Mouse (Mus musculus): ENCODE data around the gene Arhgap23. TPM values are rescaled to one million over a fixed set of nuclear protein-coding genes. Genes with fewer than 3 reads are reported as not detected.
A peak's percentile ranks its signal among the peaks of the same experiment; 100 is the strongest.

Gene Arhgap23
- polyA plus RNA-seq, 1 experiment from 2014 or later = 4.2 TPM

- Histone ChIP-seq H3K27ac (peak overlapping the region; percentile 26; the same call in 1 of the 2 replicates), H3K27me3 (peaks cover 65% of the 10 kb centered on the region), H3K9me3 (no peaks in the 10 kb centered on the region), H3K4me3 (replicated peaks) (peak overlapping the region; percentile 42), H3K4me2 (peak overlapping the region; percentile 50), H3K4me1 (peaks cover 33% of the 10 kb centered on the region), H3K36me3 (replicated peaks) (no peaks in the 10 kb centered on the region), H3K9ac (peak overlapping the region; percentile 40; the same call in 1 of the 2 replicates)
- WGBS = 3% methylated on average over 34 of the region's 34 CpGs
- no peak for ATAC-seq (ENCODE audit: low FRiP score)
Observed at GRCm38 (mm10) chr11:97440441-97440881, 25.1 kb downstream of the Arhgap23 start.

- Histone ChIP-seq H3K4me1 (peaks cover 30% of the 10 kb centered on the region), H3K27ac (0 out of 2 replicates have a peak overlapping the region, but pooled peaks have one; percentile 26), H3K4me3 (replicated peaks) (0 out of 2 replicates have a peak overlapping the region, but pooled peaks have one; percentile 0), H3K4me2 (peak overlapping the region; percentile 23), H3K9ac (no peak overlapping the region), H3K36me3 (replicated peaks) (no peaks in the 10 kb centered on the region), H3K27me3 (peaks cover 65% of the 10 kb centered on the region), H3K9me3 (no peaks in the 10 kb centered on the region)
- WGBS = 60% methylated on average over 15 of the region's 15 CpGs
- ATAC-seq (ENCODE audit: low FRiP score) = no peak
Observed at GRCm38 (mm10) chr11:97441036-97441657, 25.8 kb downstream of the Arhgap23 start.

GRCm38 (mm10) chr11:97441658-97442125, 26.4 kb downstream of the Arhgap23 start:
- 7% methylated on average over 3 of the region's 3 CpGs for WGBS
- H3K4me3 ChIP-seq (replicated peaks) = no peak overlapping the region
- peaks cover 30% of the 10 kb centered on the region for H3K4me1 ChIP-seq
- no peak for ATAC-seq (ENCODE audit: low FRiP score)
- 0 out of 2 replicates have a peak overlapping the region, but pooled peaks have one; percentile 26 for H3K27ac ChIP-seq
- peak overlapping the region; percentile 23 for H3K4me2 ChIP-seq
- no peak overlapping the region for H3K9ac ChIP-seq
- H3K36me3 ChIP-seq (replicated peaks) = no peaks in the 10 kb centered on the region
- H3K9me3 ChIP-seq = no peaks in the 10 kb centered on the region
- H3K27me3 ChIP-seq = peaks cover 65% of the 10 kb centered on the region

- Histone ChIP-seq H3K9ac (no peak overlapping the region), H3K27me3 (peaks cover 58% of the 10 kb centered on the region), H3K36me3 (replicated peaks) (no peaks in the 10 kb centered on the region), H3K4me3 (replicated peaks) (no peak overlapping the region), H3K4me2 (no peak overlapping the region), H3K4me1 (peaks cover 23% of the 10 kb centered on the region), H3K9me3 (no peaks in the 10 kb centered on the region), H3K27ac (no peak overlapping the region)
- ATAC-seq (ENCODE audit: low FRiP score) = no peak
- WGBS = 89% methylated on average over 11 of the region's 11 CpGs
Observed at GRCm38 (mm10) chr11:97442891-97443675, 27.8 kb downstream of the Arhgap23 start.

GRCm38 (mm10) chr11:97445596-97445995, 30.3 kb downstream of the Arhgap23 start:
- no peak for ATAC-seq (ENCODE audit: low FRiP score)
- peaks cover 28% of the 10 kb centered on the region for H3K4me1 ChIP-seq
- peaks cover 33% of the 10 kb centered on the region for H3K27me3 ChIP-seq
- no peak overlapping the region for H3K4me2 ChIP-seq
- H3K9ac ChIP-seq = no peak overlapping the region
- no peak overlapping the region for H3K4me3 ChIP-seq (replicated peaks)
- no peaks in the 10 kb centered on the region for H3K36me3 ChIP-seq (replicated peaks)
- WGBS = 82% methylated on average over 6 of the region's 6 CpGs
- 0 out of 2 replicates have a peak overlapping the region, but pooled peaks have one; percentile 0 for H3K27ac ChIP-seq
- no peaks in the 10 kb centered on the region for H3K9me3 ChIP-seq

GRCm38 (mm10) chr11:97445999-97446511, 30.7 kb downstream of the Arhgap23 start:
- H3K4me1 ChIP-seq = peaks cover 31% of the 10 kb centered on the region
- no peak overlapping the region for H3K27ac ChIP-seq
- 55% methylated on average over 4 of the region's 4 CpGs for WGBS

GRCm38 (mm10) chr11:97447979-97448378, 32.6 kb downstream of the Arhgap23 start:
- H3K4me2 ChIP-seq = no peak overlapping the region
- ATAC-seq (ENCODE audit: low FRiP score) = no peak
- peaks cover 29% of the 10 kb centered on the region for H3K4me1 ChIP-seq
- 70% methylated on average over 7 of the region's 7 CpGs for WGBS
- H3K9ac ChIP-seq = no peak overlapping the region
- H3K27ac ChIP-seq = no peak overlapping the region
- H3K9me3 ChIP-seq = no peaks in the 10 kb centered on the region
- 0 out of 2 replicates have a peak, but pooled peaks cover 4% of the 10 kb centered on the region for H3K36me3 ChIP-seq (replicated peaks)
- peaks cover 9% of the 10 kb centered on the region for H3K27me3 ChIP-seq
- H3K4me3 ChIP-seq (replicated peaks) = no peak overlapping the region

More at GRCm38 (mm10) chr11:97445999-97446511, 30.7 kb downstream of the Arhgap23 start:
- no peaks in the 10 kb centered on the region for H3K36me3 ChIP-seq (replicated peaks)
- no peak overlapping the region for H3K4me3 ChIP-seq (replicated peaks)
- no peak overlapping the region for H3K4me2 ChIP-seq
- H3K27me3 ChIP-seq = peaks cover 28% of the 10 kb centered on the region
- H3K9me3 ChIP-seq = no peaks in the 10 kb centered on the region
- ATAC-seq (ENCODE audit: low FRiP score) = no peak
- H3K9ac ChIP-seq = no peak overlapping the region

- WGBS = 88% methylated on average over 11 of the region's 11 CpGs
- no peak overlapping the region for H3K4me3 ChIP-seq (replicated peaks)
- no peaks in the 10 kb centered on the region for H3K9me3 ChIP-seq
- H3K4me1 ChIP-seq = peaks cover 38% of the 10 kb centered on the region
- H3K36me3 ChIP-seq (replicated peaks) = peaks cover 6% of the 10 kb centered on the region; the same call in 1 of the 2 replicates
- H3K4me2 ChIP-seq = no peak overlapping the region
- H3K27ac ChIP-seq = no peak overlapping the region
- H3K27me3 ChIP-seq = peaks cover 5% of the 10 kb centered on the region; the same call in 1 of the 2 replicates
- ATAC-seq (ENCODE audit: low FRiP score) = no peak
- no peak overlapping the region for H3K9ac ChIP-seq
Observed at GRCm38 (mm10) chr11:97448611-97449394, 33.5 kb downstream of the Arhgap23 start.

- WGBS = 15% methylated on average over 15 of the region's 15 CpGs
- peak; percentile 90 for ATAC-seq (ENCODE audit: low FRiP score)
- no peaks in the 10 kb centered on the region for H3K27me3 ChIP-seq
- peak overlapping the region; percentile 48 for H3K4me3 ChIP-seq (replicated peaks)
- H3K4me1 ChIP-seq = peaks cover 38% of the 10 kb centered on the region
- no peaks in the 10 kb centered on the region for H3K9me3 ChIP-seq
- peak overlapping the region; percentile 71 for H3K4me2 ChIP-seq
- peak overlapping the region; percentile 66 for H3K9ac ChIP-seq
- H3K27ac ChIP-seq = peak overlapping the region; percentile 75
- H3K36me3 ChIP-seq (replicated peaks) = peaks cover 11% of the 10 kb centered on the region; the same call in 1 of the 2 replicates
Observed at GRCm38 (mm10) chr11:97449601-97450293, 34.4 kb downstream of the Arhgap23 start.

- Histone ChIP-seq H3K9me3 (no peaks in the 10 kb centered on the region), H3K27ac (peak overlapping the region; percentile 75), H3K4me2 (peak overlapping the region; percentile 71), H3K4me1 (peaks cover 38% of the 10 kb centered on the region), H3K4me3 (replicated peaks) (peak overlapping the region; percentile 48), H3K27me3 (no peaks in the 10 kb centered on the region), H3K9ac (peak overlapping the region; percentile 66), H3K36me3 (replicated peaks) (peaks cover 11% of the 10 kb centered on the region; the same call in 1 of the 2 replicates)
- 33% methylated on average over 10 of the region's 10 CpGs for WGBS
- ATAC-seq (ENCODE audit: low FRiP score) = peak; percentile 25; the same call in 1 of the 2 replicates
Observed at GRCm38 (mm10) chr11:97450305-97450922, 35.1 kb downstream of the Arhgap23 start.

- peaks cover 38% of the 10 kb centered on the region for H3K4me1 ChIP-seq
- WGBS = 93% methylated on average over 15 of the region's 15 CpGs
- H3K4me2 ChIP-seq = no peak overlapping the region
- H3K27ac ChIP-seq = no peak overlapping the region
- no peak overlapping the region for H3K4me3 ChIP-seq (replicated peaks)
- peaks cover 20% of the 10 kb centered on the region for H3K36me3 ChIP-seq (replicated peaks)
- H3K27me3 ChIP-seq = no peaks in the 10 kb centered on the region
- ATAC-seq (ENCODE audit: low FRiP score) = no peak
- no peaks in the 10 kb centered on the region for H3K9me3 ChIP-seq
- H3K9ac ChIP-seq = 0 out of 2 replicates have a peak overlapping the region, but pooled peaks have one; percentile 25
Observed at GRCm38 (mm10) chr11:97451625-97452024, 36.3 kb downstream of the Arhgap23 start.
